Comparison of ENCODE assay signal across 11 mouse cellular contexts in genomic region chr16:91846089-91846741, GRCm38 (mm10).
A peak's percentile ranks its signal among the peaks of the same experiment; 100 is the strongest.
DNase-seq lines count a peak whose midpoint lies in the region; ATAC-seq and TF ChIP-seq lines count a peak whose summit lies in the region.
"Had no signal": no experiment of that assay in that cellular context is flagged by ENCODE, and none has a peak within 500 bp of the region (broad histone marks: within the 10 kb centered on the region; RNA-seq: fewer than 3 reads in every experiment).

No protein-coding gene starts in this region.

- H3K27ac ChIP-seq in heart, adult 2 months, result peak overlapping the region; percentile 76
- peak overlapping the region; percentile 80 for H3K27ac ChIP-seq in heart, postnatal 0 days (ENCODE audit: low read depth)
- H3K27ac ChIP-seq in lung, postnatal 0 days (ENCODE audit: low read length), result peak overlapping the region; percentile 68
- H3K27ac ChIP-seq in thymus, adult 2 months (ENCODE audit: control insufficient read depth, insufficient read depth, low read length), result no peak overlapping the region
- H3K27ac ChIP-seq: midbrain, embryonic 15.5 days had no signal

- H3K4me1 ChIP-seq in heart, adult 2 months (ENCODE audit: control insufficient read depth, insufficient read depth, low read length), result peaks cover 16% of the 10 kb centered on the region
- peaks cover 36% of the 10 kb centered on the region for H3K4me1 ChIP-seq in heart, postnatal 0 days (ENCODE audit: control insufficient read depth, insufficient read depth)
- H3K4me1 ChIP-seq in lung, postnatal 0 days (ENCODE audit: insufficient read depth, low read depth, low read length), result no peaks in the 10 kb centered on the region; the same call in 1 of the 2 replicates
- no peaks in the 10 kb centered on the region for H3K4me1 ChIP-seq in thymus, adult 2 months (replicated peaks; ENCODE audit: control insufficient read depth, insufficient read depth, low read length)
- H3K4me1 ChIP-seq: midbrain, embryonic 15.5 days had no signal

- ATAC-seq in heart, postnatal 0 days (ENCODE audit: insufficient read depth, low read depth), result peak; percentile 50
- ATAC-seq in lung, postnatal 0 days, result peak; percentile 93
- ATAC-seq: CD4-positive, CD25-positive, alpha-beta regulatory T cell, adult 4 months; midbrain, embryonic 15.5 days had no signal

- H3K9me3 ChIP-seq in heart, postnatal 0 days (replicated peaks; ENCODE audit: control insufficient read depth, low read length), result no peaks in the 10 kb centered on the region
- H3K9me3 ChIP-seq in lung, postnatal 0 days (ENCODE audit: low read length), result no peaks in the 10 kb centered on the region
- H3K9me3 ChIP-seq: midbrain, embryonic 15.5 days had no signal

- H3K79me2 ChIP-seq in heart, adult 2 months (replicated peaks; ENCODE audit: control insufficient read depth, insufficient read depth, low read length), result no peaks in the 10 kb centered on the region

- H3K27me3 ChIP-seq in heart, adult 2 months (ENCODE audit: control insufficient read depth, insufficient read depth, low read length), result no peaks in the 10 kb centered on the region
- no peaks in the 10 kb centered on the region for H3K27me3 ChIP-seq in heart, postnatal 0 days (ENCODE audit: control insufficient read depth, insufficient read depth, low read length)
- H3K27me3 ChIP-seq in lung, postnatal 0 days (replicated peaks; ENCODE audit: insufficient read depth, low read length), result no peaks in the 10 kb centered on the region
- H3K27me3 ChIP-seq in thymus, adult 2 months (ENCODE audit: control insufficient read depth, insufficient read depth, low read length), result no peaks in the 10 kb centered on the region
- H3K27me3 ChIP-seq: midbrain, embryonic 15.5 days had no signal

- 35% methylated on average over 10 of the region's 10 CpGs for WGBS in heart, adult 2 months
- WGBS in heart, postnatal 0 days, result 21% methylated on average over 10 of the region's 10 CpGs
- WGBS in lung, postnatal 0 days, result 30% methylated on average over 10 of the region's 10 CpGs
- 89% methylated on average over 10 of the region's 10 CpGs for WGBS in thymus, adult 2 months

- intact Hi-C loops in heart, adult 2 months (cut with DNase I), result no loop called here
- intact Hi-C loops in heart, postnatal 36 days (cut with DNase I), result no loop called here

- H3K9ac ChIP-seq in heart, adult 2 months (ENCODE audit: low read depth, low read length), result no peak overlapping the region
- no peak overlapping the region for H3K9ac ChIP-seq in heart, postnatal 0 days (replicated peaks; ENCODE audit: low read depth, low read length)
- H3K9ac ChIP-seq in lung, postnatal 0 days (replicated peaks; ENCODE audit: low read depth), result no peak overlapping the region
- H3K9ac ChIP-seq: midbrain, embryonic 15.5 days had no signal

- TF ChIP-seq CTCF in heart, adult 2 months (IDR thresholded peaks at IDR 0.05), result no peak
- TF ChIP-seq CTCF in brain, embryonic 14.5 days (IDR thresholded peaks at IDR 0.05; ENCODE audit: borderline replicate concordance, extremely low read depth, insufficient read depth, insufficient read length), result no peak
- TF ChIP-seq CTCF in heart, postnatal 0 days (IDR thresholded peaks at IDR 0.05; ENCODE audit: low read depth), result no peak
- TF ChIP-seq CTCF in lung, postnatal 0 days (IDR thresholded peaks at IDR 0.05), result no peak
- no peak for TF ChIP-seq CTCF in thymus, adult 2 months (IDR thresholded peaks at IDR 0.05; ENCODE audit: borderline replicate concordance, control insufficient read depth, extremely low read depth, insufficient read depth, low read length, poor library complexity)

- H3K36me3 ChIP-seq in heart, adult 2 months (ENCODE audit: control insufficient read depth, insufficient read depth, low read length), result 0 out of 2 replicates have a peak, but pooled peaks cover 2% of the 10 kb centered on the region
- peaks cover 23% of the 10 kb centered on the region for H3K36me3 ChIP-seq in heart, postnatal 0 days (replicated peaks; ENCODE audit: control insufficient read depth, insufficient read depth, low read length)
- no peaks in the 10 kb centered on the region; the same call in 1 of the 2 replicates for H3K36me3 ChIP-seq in lung, postnatal 0 days (ENCODE audit: insufficient read depth, low read length)
- H3K36me3 ChIP-seq in thymus, adult 2 months (ENCODE audit: control insufficient read depth, insufficient read depth, low read length), result no peaks in the 10 kb centered on the region

- TF ChIP-seq POLR2A in heart, adult 2 months (IDR thresholded peaks at IDR 0.05; ENCODE audit: insufficient read depth, low read depth, low read length), result no peak
- no peak for TF ChIP-seq POLR2A in brain, embryonic 14.5 days (IDR thresholded peaks at IDR 0.05; ENCODE audit: borderline replicate concordance, extremely low read depth, insufficient read depth, insufficient read length, poor library complexity, severe bottlenecking)
- TF ChIP-seq POLR2A in thymus, adult 2 months (IDR thresholded peaks at IDR 0.05; ENCODE audit: control insufficient read depth, extremely low read depth, insufficient read depth, low read length, poor library complexity), result no peak

- DNase-seq in heart, adult 2 months, result peak in 1 of 2 experiments; percentile 54
- DNase-seq in heart, postnatal 36 days, result no peak
- peak; percentile 45 for DNase-seq in brain, embryonic 14.5 days (ENCODE audit: low read depth)
- DNase-seq in heart, postnatal 0 days (ENCODE audit: low spot score), result peak; percentile 71
- peak; percentile 93 for DNase-seq in lung, postnatal 0 days (ENCODE audit: low spot score)
- no peak for DNase-seq in right cerebral cortex, adult 18-20 months
- no peak for DNase-seq in thymus, adult 2 months
- no peak for DNase-seq in cerebellum, adult 9-10 months
- DNase-seq: adrenal gland, adult 2 months had no signal

- no peak overlapping the region for H3K4me3 ChIP-seq in heart, adult 2 months
- H3K4me3 ChIP-seq in heart, postnatal 0 days (ENCODE audit: low read depth, low read length), result no peak overlapping the region
- H3K4me3 ChIP-seq in lung, postnatal 0 days (ENCODE audit: low read depth, low read length), result no peak overlapping the region
- no peak overlapping the region for H3K4me3 ChIP-seq in thymus, adult 2 months (ENCODE audit: control insufficient read depth, insufficient read depth, low read length)
- H3K4me3 ChIP-seq: midbrain, embryonic 15.5 days had no signal

- TF ChIP-seq EP300 in heart, adult 2 months (IDR thresholded peaks at IDR 0.05; ENCODE audit: insufficient read depth, low read depth, low read length), result no peak
- peak; percentile 43; the same call in 1 of the 2 replicates for TF ChIP-seq EP300 in heart, postnatal 0 days (IDR thresholded peaks at IDR 0.05; ENCODE audit: low read depth)
- peak; percentile 95 for TF ChIP-seq EP300 in lung, postnatal 0 days (IDR thresholded peaks at IDR 0.05)

- H3K4me2 ChIP-seq in heart, postnatal 0 days (ENCODE audit: low read depth, low read length), result no peak overlapping the region
- H3K4me2 ChIP-seq in lung, postnatal 0 days (replicated peaks; ENCODE audit: low read depth, low read length), result no peak overlapping the region
- H3K4me2 ChIP-seq: midbrain, embryonic 15.5 days had no signal

Comparison
In these comparisons a context has a peak if more than half of its experiments do, and no peak if none do; other contexts are left out.
1. DNase-seq: peak in brain, embryonic 14.5 days (single experiment), heart, postnatal 0 days (single experiment) and lung, postnatal 0 days (single experiment); none in heart, postnatal 36 days (0 of 2), right cerebral cortex, adult 18-20 months (single experiment), thymus, adult 2 months (single experiment) and cerebellum, adult 9-10 months (single experiment).